Mouse (Mus musculus) adrenal gland, postnatal 36 days (tissue): ENCODE results near the gene Aim2. TPM values are rescaled to one million over a fixed set of nuclear protein-coding genes. Genes with fewer than 3 reads are reported as not detected.

Experiments used
- DNase-seq, 2 experiments: peaks; one replicate each; pipeline ENCODE4 v3.0.0; 2021; ENCODE audit warnings: mixed read lengths in 1 of 2
- total RNA-seq, 2 experiments: library from RNA; stranded (reverse); gene quantifications; 2 replicates each; pipeline ENCODE4 v1.2.3; 2021

The Aim2 gene
- total RNA-seq, 2 experiments from 2014 or later, result 0.53 to 2.1 TPM

DNA sequence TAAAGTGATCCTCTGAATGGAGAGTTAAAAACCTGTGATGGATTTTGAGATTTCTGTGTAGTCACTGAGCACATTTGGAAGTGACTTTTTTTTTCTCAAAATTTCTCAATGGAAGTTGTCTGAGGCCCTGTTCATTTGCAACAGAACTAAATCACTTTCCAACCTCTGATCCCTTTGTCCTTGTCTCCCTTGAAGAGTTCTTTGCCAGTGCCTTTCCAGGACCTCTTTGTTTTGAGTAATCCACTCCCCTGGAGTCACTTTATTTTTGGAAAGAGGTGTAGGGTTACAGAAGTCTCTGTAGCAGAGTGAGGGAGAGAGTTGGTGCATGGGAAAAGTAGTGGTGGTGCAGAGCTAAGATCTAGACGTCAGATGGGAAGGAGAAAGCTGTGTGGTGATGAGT, 2.2 kb upstream of the Aim2 start:
- no peak for DNase-seq

DNA sequence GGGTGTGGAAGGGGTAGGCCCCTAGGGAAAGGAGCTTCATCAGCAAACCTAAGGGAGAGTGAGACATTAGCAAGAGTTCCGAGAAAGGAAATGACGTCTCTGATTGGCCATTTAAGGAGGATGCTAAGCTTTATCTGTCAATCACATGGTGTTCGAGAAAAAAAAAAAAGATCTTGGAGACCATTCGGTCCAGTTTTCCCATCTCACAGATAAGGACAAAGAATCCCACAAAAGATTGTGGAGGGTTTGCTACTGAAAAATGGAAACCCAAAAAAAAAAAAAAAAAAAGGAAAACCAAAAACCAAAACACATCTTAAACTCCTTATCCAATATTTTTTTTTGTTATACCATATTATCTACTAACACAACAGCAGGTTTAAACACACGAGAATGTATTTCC, 1.5 kb upstream of the Aim2 start:
- no peak for DNase-seq

DNA sequence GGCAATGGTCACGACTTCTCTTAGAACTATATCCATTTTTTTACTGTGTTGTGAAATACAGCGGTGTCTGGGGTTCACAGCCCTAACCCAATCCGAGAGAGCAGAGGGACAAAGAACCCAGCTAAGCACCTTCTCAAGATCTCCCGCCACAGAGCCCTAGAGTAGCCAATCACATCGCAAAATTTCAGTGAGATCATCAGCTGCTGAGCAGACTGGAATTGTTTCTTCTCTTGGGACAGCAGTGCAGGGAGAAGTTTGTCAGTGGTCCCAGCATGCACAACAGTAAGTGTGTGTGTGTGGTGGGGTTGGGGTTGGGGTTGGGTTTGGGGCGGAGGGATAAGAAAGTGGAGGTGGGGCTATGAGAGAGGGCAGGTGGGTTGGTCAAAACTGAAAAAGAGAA, 733 bp upstream of the Aim2 start:
- DNase-seq, result peak; percentile 12 to 54

DNA sequence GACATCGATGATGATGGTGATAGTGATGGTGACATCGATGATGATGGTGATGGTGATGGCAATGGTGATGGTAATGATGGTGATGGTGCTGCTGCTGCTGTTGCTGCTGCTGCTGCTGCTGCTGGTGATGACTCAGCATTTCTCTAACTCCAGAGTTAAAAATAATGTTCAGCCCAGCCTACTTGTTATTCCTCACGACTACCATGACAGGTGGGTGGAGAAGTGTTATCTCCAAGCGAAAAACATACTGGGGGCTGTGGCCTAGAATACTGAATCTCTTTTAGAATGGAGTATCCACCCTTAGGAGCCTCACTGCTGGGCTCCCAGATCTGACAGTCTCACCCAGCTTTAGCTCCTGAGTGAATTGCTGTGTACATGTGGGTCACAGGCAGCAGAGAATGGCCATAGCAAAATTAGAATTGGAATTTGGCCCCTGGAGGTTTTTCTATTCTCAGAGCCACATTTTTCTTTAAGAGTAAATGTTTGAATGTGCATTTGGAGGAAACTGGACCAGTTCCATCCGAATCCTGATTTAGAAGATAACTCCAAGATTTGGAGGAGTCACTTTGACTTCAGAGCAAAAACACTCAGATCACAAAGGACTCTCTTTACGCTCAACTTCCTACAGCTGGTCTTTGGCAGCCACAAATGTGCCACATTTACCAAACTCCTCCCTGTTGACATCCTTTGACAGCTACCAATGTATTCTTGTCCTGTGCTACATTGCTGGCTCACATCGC, 4.6 kb downstream of the Aim2 start:
- no peak for DNase-seq

DNA sequence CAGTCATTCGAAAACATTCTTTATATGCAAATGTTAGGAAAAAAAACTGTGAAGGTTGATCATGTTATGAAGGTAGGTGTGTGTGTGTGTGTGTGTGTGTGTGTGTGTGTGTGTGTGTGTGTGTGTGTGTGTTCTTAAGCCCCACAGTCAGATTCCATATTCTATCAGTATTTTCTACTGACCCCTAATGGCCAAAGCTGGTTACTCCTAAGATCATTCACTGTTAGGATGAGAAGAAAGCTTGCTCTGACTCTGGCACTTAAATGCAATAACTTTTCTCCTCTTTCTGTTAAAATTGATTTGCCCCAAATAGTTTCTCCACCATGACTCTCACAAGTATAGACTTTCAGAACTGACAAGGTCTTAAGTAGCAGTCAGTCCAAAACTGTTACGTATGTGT, 6.0 kb downstream of the Aim2 start:
- no peak for DNase-seq

DNA sequence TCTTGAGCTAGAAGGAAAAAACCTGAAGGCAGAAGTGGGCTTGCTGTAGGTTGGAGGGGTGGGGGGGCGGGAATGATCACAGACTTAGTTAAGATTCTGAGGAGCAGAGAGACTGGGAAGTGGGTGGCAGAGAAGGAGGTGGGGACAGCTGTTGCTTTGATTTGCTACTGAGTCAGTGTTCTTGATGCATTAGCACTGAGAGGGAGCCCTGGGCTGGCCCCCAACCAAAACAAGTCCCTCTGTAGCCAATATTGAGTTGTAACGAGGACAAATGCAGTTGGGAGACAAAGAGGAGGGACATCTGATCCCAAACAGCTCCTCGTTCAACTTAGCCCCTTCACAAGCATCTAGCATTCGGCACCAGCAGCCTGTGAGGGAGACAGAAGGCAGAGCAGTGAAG, 7.1 kb downstream of the Aim2 start:
- DNase-seq, result no peak

DNA sequence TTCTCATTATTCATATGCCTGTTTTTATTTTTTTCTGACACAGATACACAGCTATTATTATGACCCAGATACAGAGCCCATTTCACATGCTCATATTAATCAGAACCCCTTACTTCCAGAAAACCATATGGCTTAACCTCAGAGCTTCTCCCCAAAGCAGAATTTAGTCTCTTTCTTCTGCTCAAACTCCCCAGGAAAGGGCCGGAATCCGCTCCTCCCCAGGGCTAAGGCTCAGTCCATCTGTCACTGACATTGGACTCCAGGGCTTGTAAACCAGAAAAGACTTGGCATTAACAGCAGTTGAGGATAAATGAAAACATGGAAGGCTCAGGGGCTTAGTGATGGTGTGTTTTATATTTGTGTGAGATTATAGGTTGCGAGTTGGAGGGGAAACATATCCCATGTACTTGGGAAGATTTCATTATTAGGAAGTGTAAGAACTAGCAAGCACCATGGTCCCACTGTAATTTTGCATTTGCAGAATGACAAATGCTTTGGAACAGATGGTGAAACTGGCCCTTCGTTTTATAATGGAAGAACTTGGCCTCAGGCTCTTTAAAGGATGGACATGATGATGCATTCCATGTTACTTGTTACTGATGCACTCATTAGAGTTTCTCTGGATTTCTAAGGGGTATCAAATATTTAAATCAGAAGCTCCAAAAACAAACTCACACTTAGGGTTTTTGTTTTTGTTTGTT, 9.1 kb downstream of the Aim2 start:
- DNase-seq, result no peak

DNA sequence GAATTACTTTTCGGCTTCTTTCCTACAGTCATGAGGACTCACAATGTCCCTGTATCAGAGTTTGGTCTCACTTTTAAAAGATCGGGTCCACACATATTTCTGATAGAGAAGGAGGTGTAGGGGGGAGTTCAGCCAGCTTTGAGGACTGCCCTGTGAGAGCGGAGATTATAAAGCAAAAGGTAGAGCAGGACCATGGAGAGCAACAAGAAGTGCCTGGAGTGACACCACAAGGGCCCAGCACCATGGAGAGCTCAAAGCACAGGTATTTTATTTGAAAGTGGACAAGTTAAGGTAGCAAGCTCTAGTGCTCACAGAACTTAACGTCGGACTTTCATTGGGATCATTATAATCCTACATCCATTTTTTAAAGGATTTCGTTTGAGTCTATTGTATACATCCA, 11.0 kb downstream of the Aim2 start:
- DNase-seq, result peak; percentile 44 to 69

DNA sequence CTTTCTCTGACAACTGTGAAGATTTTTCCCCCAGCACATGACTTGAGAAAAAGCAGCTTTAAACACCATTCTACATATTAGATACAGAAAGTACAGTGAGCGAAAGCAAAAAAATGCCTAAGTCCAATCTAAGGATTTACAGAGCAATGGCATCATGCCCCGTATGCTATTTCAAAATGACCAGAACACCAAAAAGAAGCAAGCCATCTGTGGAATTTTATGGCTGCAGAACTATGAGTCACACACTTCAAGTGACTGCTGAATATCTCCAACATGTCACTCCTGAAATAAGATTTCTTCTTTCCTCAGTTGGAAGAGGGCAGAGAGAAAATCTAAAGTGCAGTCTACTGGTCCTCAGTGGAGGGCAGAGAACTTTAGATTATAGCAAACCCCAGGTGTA, 12.8 kb downstream of the Aim2 start:
- DNase-seq, result no peak

DNA sequence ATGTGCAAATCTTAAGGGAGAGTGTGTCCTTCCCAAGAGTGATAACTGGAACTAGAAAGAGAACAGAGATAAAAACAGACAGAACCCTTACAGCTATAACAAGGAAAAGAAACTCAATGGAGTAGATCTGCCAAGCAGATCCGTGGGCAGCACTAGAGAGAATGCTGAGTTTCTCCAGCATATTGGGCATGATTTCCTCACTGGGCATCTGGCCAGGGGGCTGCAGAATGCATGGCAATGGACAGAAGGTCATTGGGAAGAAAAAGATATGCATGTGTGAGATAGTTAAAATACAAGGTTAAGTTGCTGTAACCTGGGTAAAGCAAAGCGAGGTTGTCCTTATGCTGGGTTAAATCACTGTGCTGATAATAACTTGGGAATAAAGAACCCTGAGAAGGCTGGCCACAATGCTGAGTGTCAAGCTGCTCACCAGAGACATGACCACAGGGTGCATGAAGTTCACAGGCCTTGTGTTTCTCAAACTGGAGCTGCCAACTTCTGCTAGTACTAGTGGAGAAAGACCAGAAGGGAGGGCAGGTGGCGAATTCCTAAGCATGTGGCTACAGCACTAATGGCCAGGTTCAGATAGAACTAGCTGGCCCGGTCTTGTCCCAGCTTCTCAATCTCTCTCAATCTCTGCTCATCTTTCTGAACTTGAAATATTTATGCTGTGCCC, 13.6 kb downstream of the Aim2 start:
- no peak for DNase-seq

DNA sequence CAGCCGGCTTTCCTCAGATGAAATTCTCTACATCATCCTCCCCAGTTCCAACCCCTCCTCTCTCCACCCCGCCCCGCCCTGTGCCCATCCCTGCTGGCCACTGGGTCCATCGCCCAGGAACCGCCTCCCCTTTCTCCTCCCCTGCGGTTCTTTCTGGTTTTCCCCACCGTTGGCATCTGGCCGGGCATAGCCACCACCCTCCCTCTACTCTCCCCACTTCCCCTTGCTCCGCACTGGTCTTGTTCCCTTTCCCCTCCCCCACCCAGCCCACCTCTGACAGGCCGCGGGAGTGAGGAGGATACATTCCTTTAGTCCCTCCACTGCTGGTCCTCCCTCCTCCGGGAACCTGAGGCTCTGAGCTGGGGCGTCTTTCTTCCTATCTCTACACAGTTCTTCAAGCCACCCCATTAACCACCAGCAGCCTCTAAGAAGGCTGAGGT, 15.3 kb downstream of the Aim2 start:
- DNase-seq, result no peak

DNA sequence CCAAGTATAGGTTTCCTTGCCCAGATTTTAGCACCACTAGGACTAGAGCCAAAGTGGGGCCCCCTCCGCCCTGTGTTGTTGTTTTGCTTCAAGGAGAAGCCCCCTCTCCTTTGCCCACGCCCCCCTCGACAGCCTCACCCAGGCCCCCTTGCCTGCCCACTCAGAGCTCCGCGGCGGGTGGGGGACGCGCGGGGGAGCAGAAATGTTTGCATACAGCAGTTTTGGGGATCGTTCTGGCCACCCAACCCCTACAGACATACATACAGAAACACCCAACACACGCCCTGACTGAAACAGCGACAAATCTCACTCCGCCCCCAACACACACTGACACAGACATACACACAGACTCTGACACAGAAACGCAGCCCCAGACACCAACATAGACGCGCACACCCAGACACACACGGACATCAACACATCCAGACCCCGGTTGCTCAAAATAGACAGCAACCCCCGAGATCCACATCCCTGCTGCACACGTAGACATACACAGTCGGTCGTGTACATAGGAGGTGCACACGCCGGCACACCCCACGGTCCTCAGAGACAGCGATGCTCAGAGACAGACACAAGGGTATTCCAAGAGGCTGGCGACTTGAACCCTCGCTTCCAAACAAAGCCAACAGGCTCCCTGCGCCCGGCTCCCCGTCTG, 16.1 kb downstream of the Aim2 start:
- no peak for DNase-seq

DNA sequence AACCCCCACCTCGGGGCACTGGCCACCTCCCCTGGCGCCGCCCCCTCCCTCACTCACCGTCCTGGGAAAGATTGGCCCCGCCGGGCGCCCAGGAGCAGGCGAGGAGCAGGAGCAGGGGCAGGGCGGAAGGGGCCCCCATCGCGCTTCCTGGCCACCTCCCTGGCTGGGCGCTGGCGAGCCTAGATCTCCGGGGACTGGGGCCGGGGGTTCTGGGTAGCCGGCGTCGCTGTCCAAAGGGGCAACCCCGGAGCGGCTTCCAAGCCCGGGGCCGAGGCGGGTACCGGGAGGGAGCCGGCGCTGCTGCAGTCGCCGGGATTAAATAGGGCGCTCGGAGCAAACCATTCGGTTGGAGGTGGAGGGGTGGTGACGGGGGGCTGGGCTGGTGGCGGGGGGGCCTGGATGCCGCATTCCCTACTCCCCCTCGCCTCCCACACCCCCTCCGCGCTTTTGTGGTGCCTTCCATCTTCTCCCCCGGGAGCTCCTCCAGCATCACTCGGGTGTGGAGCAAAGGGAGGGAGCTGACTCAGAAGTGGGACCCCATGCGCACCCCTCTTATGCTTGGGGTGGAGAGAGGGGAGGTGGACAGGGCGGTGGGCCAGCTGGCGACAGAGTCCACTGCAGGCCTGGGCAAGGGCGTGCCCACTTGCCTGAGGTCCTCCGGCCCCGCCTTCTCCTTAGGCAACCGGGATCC, 16.8 kb downstream of the Aim2 start, which contains the start of gene Cadm3:
TSS of gene Cadm3 (minus strand) at position 340 of the 691 bp plus-strand sequence.
- DNase-seq, result peak in 1 of 2 experiments; percentile 9

DNA sequence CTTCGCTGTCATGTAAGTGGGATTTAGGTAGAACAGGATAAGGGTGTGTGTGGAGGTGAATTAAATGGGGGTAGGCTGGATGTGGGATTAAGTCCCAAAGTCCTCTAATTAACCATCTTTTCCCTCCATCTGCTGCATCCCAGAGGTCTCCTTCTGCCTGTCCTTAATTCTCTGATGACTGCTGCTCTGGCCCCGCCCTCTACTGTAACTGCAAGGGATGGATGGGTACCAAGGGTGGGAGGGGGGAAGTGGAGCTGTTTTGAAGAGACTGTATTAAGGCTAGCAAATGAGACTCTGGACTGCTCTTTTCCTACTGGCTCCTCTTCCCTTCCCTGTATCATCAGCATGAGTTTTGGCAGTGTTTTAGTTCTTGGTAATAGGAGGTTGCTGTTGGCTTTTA, 18.9 kb downstream of the Aim2 start:
- DNase-seq, result no peak

DNA sequence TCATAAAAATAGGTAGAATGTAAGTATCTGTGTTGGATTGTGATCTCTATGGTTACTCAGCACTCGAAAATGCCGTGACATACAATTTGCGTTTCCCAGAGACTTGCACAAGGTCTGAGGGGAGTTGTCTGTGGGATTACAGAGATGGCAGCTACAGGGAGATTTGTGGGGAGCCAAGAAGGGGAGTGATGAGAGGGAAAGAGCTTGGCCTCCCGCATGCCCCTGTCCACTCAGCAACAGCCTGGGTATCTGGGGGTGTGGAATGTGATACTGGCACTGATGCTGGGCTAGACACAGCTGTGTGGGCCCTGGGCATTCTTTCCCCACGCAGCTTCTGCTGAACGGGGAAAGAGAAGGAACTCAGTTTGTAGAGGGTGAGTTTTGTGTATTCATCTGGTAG, 19.8 kb downstream of the Aim2 start:
- DNase-seq, result no peak

DNA sequence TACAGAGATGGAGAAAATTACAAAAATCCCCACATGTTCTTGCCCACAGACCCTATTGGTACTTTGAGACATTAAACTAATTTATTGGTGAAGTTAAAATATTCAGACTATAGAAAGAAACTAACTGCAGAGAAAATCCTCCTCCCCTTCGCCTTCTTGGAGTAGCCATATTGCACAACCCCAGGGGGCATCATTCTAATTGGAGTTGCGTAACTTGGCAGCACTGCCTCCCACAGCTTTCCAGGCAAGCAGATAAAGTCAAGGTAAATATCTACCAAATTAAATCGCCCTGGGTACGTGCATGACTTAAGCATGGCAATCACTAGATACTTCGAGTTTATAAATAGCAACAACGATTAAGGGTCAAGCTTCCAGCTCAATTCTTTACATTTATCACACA, 20.9 kb downstream of the Aim2 start:
- DNase-seq, result no peak

DNA sequence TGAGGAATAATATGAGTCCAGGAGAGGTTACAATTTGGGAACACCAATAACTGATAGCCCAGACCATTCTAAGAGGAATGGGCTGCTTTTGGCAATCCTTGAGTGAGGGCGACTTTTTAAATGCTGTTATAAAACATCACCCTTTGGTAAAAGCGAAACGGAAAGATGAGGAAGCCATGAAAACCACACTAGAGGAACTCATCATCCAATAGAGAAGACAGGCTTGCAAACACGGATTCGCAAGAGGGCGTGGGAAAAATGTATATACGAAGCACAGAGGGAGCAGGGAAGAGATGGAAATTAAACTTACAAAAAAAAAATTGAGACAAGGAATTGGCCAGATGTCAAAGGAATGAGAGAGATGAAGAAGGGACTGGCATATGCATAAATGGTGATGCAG, 23.3 kb downstream of the Aim2 start:
- no peak for DNase-seq

DNA sequence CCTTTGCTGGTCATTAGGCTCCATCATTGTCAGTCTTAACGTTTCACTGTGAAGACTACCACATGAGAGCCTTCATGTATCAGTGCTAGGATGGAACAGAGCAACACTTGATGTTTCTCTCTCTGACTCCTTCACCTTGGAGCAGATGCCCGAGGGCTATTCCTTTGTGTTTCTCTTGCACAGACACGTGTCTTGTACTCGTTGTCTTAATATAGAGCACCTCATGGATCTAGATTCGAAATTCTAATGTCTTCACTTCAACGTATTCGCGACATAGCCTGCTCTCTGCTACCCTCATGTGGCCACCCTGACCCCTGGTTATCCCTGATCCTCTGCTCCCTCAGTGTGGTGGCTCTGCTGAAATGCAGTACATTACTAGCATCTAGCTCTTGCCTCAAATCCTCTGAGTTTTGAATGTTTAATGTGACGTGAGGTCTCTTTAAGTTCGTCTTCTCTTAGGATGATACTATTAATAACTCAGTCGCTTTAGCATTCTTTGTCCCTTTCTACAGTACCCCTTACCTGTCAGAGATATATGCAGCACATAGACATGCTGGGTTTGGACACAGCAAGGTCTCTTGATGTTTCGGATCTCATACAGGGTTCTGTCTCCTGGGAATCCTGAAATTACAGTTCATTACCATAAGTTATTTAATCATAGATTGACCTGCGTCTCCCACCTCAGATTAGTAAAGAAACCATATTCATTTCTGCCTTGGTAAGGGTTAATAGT, 26.9 kb downstream of the Aim2 start:
- peak; percentile 48 to 78 for DNase-seq

DNA sequence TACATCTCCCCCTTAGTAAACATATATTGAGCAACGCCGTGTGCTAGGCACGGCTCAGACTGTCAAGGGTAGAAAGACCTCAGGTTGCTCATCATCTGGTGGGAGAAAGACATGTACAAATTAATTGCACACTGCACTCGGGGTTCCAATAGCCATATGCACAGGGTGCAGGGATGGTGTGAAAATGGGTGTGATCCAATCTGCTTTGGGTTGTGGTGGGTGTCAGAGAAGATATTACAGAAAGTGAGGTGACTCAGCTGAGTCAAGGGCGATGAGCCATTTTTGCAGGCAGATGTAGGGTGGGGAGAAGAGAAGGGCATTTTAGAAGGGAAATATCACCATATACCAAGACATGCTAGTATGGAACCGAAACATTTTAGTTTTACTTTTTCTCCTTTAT, 30.8 kb downstream of the Aim2 start:
- no peak for DNase-seq

DNA sequence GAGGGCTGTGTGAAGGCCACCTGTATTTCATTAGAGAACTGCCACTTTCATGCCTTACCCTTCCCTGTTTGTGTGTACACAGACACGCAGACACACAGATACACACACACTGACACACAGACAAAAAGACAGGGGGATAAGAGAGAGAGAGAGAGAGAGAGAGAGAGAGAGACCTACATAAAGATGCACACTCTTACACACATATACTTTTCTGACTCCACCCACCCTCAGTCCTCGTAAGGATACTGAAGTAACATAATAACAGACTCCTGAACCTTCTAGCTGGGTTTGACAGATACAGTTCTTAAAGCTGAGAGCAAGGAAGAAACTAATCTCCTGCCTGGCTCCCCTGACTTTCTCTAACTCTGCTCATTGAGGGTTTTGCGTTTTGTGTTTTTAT, 38.8 kb downstream of the Aim2 start:
- DNase-seq, result no peak

DNA sequence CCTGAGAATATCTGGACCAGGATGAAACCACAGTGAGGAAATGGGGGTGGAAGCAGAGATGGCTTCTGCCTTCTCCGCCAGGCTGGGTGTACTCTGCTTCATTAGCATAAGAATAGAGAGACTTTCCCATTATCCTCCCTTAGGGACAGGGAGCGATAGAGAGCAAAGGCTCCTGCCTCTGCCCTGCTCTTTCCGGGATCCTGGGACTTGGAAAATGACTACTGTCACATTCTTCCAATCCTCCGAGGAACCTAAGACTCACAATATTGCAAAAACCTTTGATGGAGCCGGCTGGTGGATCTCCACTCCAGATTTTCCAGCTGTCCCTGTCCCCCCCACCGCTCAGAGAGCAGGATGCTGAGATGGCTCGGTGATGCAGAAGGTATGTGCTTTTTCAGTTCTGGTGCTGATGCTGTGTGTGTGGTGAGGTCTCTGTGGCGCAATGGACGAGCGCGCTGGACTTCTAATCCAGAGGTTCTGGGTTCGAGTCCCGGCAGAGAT, 39.3 kb downstream of the Aim2 start:
- no peak for DNase-seq
